Mouse (Mus musculus) C2C12 (cell line): ENCODE measurements at regions not wholly inside any gene's neighbourhood (a gene's known extent, or its start where the extent isn't known, plus 50 kb on each side); places are given as distances from the start of the nearest gene placed in this dataset.

ENCODE experiments used
- H3K27me3 ChIP-seq: one replicate; pipeline ENCODE4 v1.6.1; 2011; ENCODE audit not compliant: control insufficient read depth, insufficient read depth, insufficient read length
- H3K36me3 ChIP-seq: one replicate; pipeline ENCODE4 v1.6.1; 2011; ENCODE audit not compliant: control insufficient read depth, insufficient read depth
- H3K4me3 ChIP-seq: one replicate; pipeline ENCODE4 v1.5.1; 2011; ENCODE audit warnings: mild to moderate bottlenecking, control low read depth; ENCODE audit not compliant: poor library complexity, insufficient read depth, severe bottlenecking
- H3K79me2 ChIP-seq: one replicate; pipeline ENCODE4 v1.6.1; 2011; ENCODE audit not compliant: control insufficient read depth, insufficient read depth
- H3K79me3 ChIP-seq: one replicate; pipeline ENCODE4 v1.6.1; 2011; ENCODE audit warnings: low read depth, control low read depth
- H3ac ChIP-seq: one replicate; pipeline ENCODE3; 2011; ENCODE audit warnings: low read depth; ENCODE audit not compliant: control insufficient read depth, insufficient read length
- CEBPB ChIP-seq: IDR thresholded peaks from one replicate; pipeline ENCODE4 v1.6.1; 2011; ENCODE audit warnings: low read depth, mild to moderate bottlenecking, control low read depth, moderate library complexity
- CTCF ChIP-seq: IDR thresholded peaks from one replicate; pipeline ENCODE4 v1.5.1; 2011; ENCODE audit not compliant: control insufficient read depth, insufficient read depth, insufficient read length
- FOSL1 ChIP-seq: IDR thresholded peaks from one replicate; pipeline ENCODE4 v1.8.0; 2011; ENCODE audit warnings: mild to moderate bottlenecking, low read length; ENCODE audit not compliant: poor library complexity, insufficient read depth, severe bottlenecking
- MAX ChIP-seq: IDR thresholded peaks from one replicate; pipeline ENCODE4 v1.6.1; 2011; ENCODE audit warnings: mild to moderate bottlenecking, control low read depth
- MYOD1 ChIP-seq: IDR thresholded peaks from one replicate; pipeline ENCODE4 v1.6.1; 2011; ENCODE audit warnings: low read depth; ENCODE audit not compliant: control insufficient read depth, insufficient read length
- MYOG ChIP-seq: IDR thresholded peaks from one replicate; pipeline ENCODE4 v1.6.1; 2011; ENCODE audit not compliant: control insufficient read depth, insufficient read length; ENCODE audit errors: extremely low read depth
- USF1 ChIP-seq: IDR thresholded peaks from one replicate; pipeline ENCODE4 v1.6.1; 2011; ENCODE audit warnings: low read depth, mild to moderate bottlenecking, control low read depth, moderate library complexity

- Histone ChIP-seq H3K79me2 (no peaks in the 10 kb centered on the region), H3K79me3 (no peaks in the 10 kb centered on the region), H3K27me3 (no peaks in the 10 kb centered on the region), H3K36me3 (no peaks in the 10 kb centered on the region), H3K4me3 (no peak overlapping the region), H3ac (no peak overlapping the region)
- no peak for TF ChIP-seq CEBPB
- TF ChIP-seq MYOG: no peak
- TF ChIP-seq MYOD1: no peak
- no peak for TF ChIP-seq MAX
- TF ChIP-seq CTCF: no peak
- no peak for TF ChIP-seq FOSL1
- TF ChIP-seq USF1: no peak
Observed at GRCm38 (mm10) chr5:45137198-45137973, 312.6 kb downstream of the Qdpr start.

- H3K79me3 ChIP-seq: no peaks in the 10 kb centered on the region
- no peaks in the 10 kb centered on the region for H3K79me2 ChIP-seq
- H3K4me3 ChIP-seq: no peak overlapping the region
- H3K27me3 ChIP-seq: no peaks in the 10 kb centered on the region
- no peaks in the 10 kb centered on the region for H3K36me3 ChIP-seq
- no peak for TF ChIP-seq FOSL1
- TF ChIP-seq MAX: no peak
- TF ChIP-seq MYOG: no peak
- TF ChIP-seq USF1: no peak
- TF ChIP-seq CTCF: no peak
- TF ChIP-seq CEBPB: no peak
- no peak for TF ChIP-seq MYOD1
- H3ac ChIP-seq: no peak overlapping the region
Observed at GRCm38 (mm10) chr5:45136696-45137095, 313.3 kb downstream of the Qdpr start.

- Histone ChIP-seq H3K79me2 (no peaks in the 10 kb centered on the region), H3K4me3 (no peak overlapping the region), H3ac (no peak overlapping the region), H3K36me3 (no peaks in the 10 kb centered on the region), H3K27me3 (no peaks in the 10 kb centered on the region), H3K79me3 (no peaks in the 10 kb centered on the region)
- TF ChIP-seq MYOG: no peak
- no peak for TF ChIP-seq CTCF
- TF ChIP-seq FOSL1: no peak
- TF ChIP-seq USF1: no peak
- no peak for TF ChIP-seq MYOD1
- no peak for TF ChIP-seq CEBPB
- no peak for TF ChIP-seq MAX
Observed at GRCm38 (mm10) chr5:45127971-45128370, 322.1 kb downstream of the Qdpr start.

GRCm38 (mm10) chr5:45121751-45122280 is 322.3 kb upstream of the Ldb2 start:
- no peak overlapping the region for H3ac ChIP-seq
- H3K79me2 ChIP-seq: no peaks in the 10 kb centered on the region
- no peaks in the 10 kb centered on the region for H3K36me3 ChIP-seq
- H3K27me3 ChIP-seq: no peaks in the 10 kb centered on the region
- no peaks in the 10 kb centered on the region for H3K79me3 ChIP-seq
- no peak overlapping the region for H3K4me3 ChIP-seq
- TF ChIP-seq CTCF: no peak
- no peak for TF ChIP-seq MYOG
- no peak for TF ChIP-seq FOSL1
- no peak for TF ChIP-seq USF1
- no peak for TF ChIP-seq MYOD1
- no peak for TF ChIP-seq CEBPB
- no peak for TF ChIP-seq MAX

GRCm38 (mm10) chr5:45119757-45120156 is 320.3 kb upstream of the Ldb2 start:
- H3K4me3 ChIP-seq: no peak overlapping the region
- no peaks in the 10 kb centered on the region for H3K27me3 ChIP-seq
- no peaks in the 10 kb centered on the region for H3K79me2 ChIP-seq
- no peak overlapping the region for H3ac ChIP-seq
- H3K36me3 ChIP-seq: no peaks in the 10 kb centered on the region
- no peak for TF ChIP-seq MYOD1
- no peak for TF ChIP-seq USF1
- TF ChIP-seq FOSL1: no peak
- no peak for TF ChIP-seq MAX
- TF ChIP-seq CEBPB: no peak
- TF ChIP-seq MYOG: no peak
- TF ChIP-seq CTCF: no peak
- H3K79me3 ChIP-seq: no peaks in the 10 kb centered on the region

- Histone ChIP-seq H3K4me3 (no peak overlapping the region), H3ac (no peak overlapping the region), H3K36me3 (no peaks in the 10 kb centered on the region), H3K27me3 (no peaks in the 10 kb centered on the region), H3K79me2 (no peaks in the 10 kb centered on the region), H3K79me3 (no peaks in the 10 kb centered on the region)
- TF ChIP-seq CTCF (no peak), USF1 (no peak), MYOD1 (no peak), MYOG (no peak), FOSL1 (no peak), CEBPB (no peak), MAX (no peak)
Observed at GRCm38 (mm10) chr5:45111246-45111645, 311.8 kb upstream of the Ldb2 start.
